Mouse (Mus musculus): Measurements from ENCODE around the gene Olfr449.

The Olfr449 gene

GRCm38 (mm10) chr6:42834084-42834483, at the start of gene Olfr449:
TSS of gene Olfr449 (plus strand) at chr6:42834384.
- no peak for DNase-seq (ENCODE audit: low read depth, low spot score)

- no peak for DNase-seq (ENCODE audit: low read depth, low spot score)
These were observed 49.4 kb upstream of the Olfr449 start, which contains the start of gene Olfr452 for GRCm38 (mm10) chr6:42784793-42785192. TSS of gene Olfr452 (plus strand) at chr6:42785093.

DNA sequence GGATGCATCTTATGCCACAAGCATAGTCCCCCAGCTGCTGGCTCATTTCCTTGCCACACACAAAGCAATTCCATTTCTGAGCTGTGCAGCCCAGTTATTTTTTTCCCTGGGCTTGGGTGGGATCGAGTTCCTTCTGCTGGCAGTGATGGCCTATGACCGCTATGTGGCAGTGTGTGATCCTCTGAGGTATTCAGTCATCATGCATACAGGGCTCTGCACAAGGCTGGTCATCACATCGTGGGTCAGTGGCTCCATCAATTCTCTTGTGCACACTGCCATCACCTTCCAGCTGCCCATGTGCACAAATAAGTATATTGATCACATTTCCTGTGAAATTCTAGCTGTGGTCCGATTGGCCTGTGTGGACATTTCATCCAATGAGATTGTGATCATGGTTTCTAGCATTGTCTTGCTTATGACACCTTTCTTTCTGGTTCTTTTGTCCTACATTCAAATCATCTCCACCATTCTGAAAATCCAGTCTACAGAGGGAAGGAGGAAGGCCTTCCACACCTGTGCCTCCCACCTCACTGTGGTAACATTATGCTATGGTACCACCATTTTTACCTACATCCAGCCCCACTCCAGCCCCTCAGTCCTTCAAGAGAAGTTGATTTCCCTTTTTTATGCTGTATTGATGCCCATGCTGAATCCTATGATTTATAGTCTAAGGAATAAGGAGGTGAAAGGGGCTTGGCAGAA, 43.8 kb upstream of the Olfr449 start:
- no peak for DNase-seq (ENCODE audit: low read depth, low spot score)

DNA sequence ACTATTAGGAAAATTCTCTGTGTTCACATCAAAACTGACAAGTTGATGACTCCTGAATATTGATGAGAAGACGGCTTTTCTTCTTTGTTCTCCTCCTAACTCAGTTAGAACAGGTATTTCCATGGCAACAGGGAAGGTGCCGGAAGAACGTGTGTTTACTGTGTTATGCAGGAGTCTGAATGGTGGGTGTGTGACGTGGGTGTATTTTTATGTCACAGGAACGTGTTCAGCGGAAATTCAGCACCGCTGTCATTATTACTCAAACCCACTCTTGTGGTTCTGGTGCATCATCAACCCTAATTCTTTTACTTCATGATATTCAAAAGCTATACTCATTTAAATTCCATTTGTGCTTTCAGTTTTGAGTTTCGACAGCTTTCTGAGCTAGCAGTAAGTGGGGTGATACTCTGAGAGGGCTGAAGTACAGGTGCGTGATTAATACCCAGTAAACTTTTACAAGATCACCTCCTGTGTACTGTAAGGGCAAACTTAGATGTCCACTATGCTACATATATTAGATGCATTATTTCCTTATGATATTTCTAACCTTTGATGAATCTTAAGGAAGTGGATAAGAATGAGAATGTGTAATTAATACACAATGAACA, 43.1 kb upstream of the Olfr449 start:
- no peak for DNase-seq (ENCODE audit: low read depth, low spot score)

DNA sequence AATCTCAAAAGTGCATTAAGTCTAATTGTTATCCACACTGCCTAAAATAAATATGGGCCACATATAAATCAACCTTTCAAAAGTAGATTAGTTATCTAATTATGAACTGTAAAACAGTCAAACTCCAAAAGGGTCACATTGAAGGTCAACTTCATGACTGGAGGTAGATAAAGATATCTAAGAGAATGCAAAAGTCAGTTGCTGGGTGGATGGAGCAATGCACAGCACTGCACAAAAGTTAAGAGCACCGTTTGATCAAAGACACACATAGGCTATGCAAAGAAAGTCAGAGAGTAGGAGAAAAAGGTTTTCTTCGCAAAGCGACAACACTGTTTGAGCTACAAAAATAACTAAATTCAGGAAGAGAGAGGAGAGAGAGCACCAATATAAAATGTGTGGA, 39.2 kb upstream of the Olfr449 start:
- DNase-seq (ENCODE audit: low read depth, low spot score): no peak

DNA sequence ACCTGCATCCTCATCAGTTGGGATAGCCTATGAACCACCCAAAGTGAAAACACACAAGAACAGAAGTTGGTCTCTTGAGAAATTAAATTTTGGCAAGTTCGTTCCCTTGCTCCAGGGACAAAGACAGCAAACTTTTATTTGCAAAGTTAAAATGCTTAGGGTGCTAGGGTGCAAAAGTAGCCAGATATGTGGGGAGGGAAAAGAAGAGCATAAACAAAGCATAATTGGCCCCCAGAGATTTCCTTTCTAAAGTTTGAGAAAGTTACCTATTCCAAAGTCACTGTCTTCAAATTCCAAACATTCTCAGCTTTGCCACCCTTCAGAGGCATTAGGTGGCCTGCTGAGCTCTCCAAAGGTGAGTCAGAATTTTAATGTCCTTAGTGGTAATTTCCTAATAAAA, 22.5 kb upstream of the Olfr449 start, which contains the start of gene Olfr450:
Gene Olfr450, plus strand, starts transcription at position 301 of the 400 bp plus-strand sequence.
- no peak for DNase-seq (ENCODE audit: low read depth, low spot score)

DNA sequence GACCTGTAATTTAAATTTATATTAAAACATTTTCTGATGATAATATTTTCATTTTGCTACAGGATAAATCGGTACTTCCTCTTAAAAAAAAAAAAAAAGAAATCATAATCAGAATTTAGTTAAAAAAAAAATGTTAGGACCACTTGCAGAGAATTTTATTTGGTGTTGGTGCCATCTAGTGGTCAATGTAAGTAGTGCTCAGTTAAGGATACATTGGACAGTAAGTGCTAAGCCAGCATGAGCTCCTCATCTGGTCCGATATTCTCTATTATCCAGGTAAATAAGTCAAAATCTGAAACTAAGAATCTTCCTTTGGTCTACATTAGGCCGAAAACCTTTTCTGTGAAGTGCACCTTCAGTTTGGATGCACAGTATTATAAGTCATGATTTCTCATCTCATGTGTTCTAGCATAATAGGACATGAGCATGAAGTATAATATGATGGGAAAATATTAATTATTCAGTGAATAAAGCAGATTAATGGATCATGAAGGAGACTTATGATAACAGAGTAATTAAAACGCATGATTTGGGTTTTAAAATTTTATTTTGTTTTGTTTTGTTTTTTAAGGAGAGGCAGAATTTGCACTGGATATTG, 26.1 kb downstream of the Olfr449 start:
- DNase-seq (ENCODE audit: low read depth, low spot score): peak; percentile 57

DNA sequence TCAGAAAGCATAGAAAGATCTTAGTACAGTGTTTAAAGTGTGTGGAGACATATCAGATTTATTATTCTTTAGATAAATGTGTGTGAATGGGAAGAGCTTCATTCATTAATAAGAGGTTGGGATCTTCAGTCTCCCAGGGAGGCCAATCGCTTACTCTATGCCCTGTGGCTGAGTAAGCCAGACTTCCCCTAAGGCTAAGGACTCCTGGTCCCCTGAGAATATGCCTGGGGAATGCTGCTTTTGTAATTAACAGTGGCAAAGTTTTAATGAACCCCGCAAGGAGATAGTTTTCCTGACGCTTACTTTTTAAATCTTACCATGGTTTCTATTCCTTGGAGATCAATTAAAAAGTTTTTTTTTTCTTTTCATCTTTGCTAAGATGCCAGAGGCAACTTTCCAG, 35.5 kb downstream of the Olfr449 start:
- DNase-seq (ENCODE audit: low read depth, low spot score): no peak

GRCm38 (mm10) chr6:42876323-42876722, 42.1 kb downstream of the Olfr449 start:
- no peak for DNase-seq (ENCODE audit: low read depth, low spot score)
